23 mouse cellular contexts compared by ENCODE assay signal in the genomic region with DNA sequence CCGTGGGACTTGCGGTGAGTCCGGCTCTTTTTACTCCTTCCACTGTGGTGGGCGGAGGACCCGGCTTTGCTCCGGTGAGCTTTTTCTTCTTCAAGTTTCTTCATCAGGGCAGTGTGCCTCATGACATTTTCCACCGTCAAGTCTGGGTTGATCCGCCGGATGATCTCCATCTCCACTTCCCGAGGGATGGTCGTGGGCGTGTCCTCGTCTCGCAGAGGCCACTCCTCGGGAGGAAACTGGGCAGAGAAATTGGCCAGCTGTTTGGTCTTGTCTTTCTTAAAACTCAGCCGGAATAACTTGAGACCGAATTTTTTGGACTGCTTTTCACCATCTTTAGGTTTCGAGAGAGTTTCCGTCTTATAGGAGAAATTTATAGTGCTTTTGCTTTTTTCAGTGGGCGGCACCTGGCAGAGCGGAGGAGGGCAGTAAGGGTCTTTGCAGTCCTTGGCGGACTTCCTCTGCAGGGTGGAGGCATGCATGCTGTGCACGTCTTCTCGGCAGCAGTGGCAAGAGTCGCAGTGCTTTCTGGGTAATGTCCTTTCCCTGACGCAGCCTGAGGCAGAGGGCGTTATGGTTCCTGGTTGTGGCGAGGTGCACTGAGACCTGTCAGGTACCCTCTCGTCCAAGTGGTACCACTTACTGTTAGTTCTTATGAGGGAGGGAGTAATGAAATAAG.
A peak's percentile ranks its signal among the peaks of the same experiment; 100 is the strongest.
DNase-seq lines count a peak whose midpoint lies in the region; ATAC-seq and TF ChIP-seq lines count a peak whose summit lies in the region.
"Had no signal": no experiment of that assay in that cellular context is flagged by ENCODE, and none has a peak within 500 bp of the region (broad histone marks: within the 10 kb centered on the region; RNA-seq: fewer than 3 reads in every experiment).

No protein-coding gene starts in this region.

- H3K9me3 ChIP-seq in megakaryocyte, embryonic 14.5 days: peaks cover 20% of the 10 kb centered on the region
- 0 out of 2 replicates have a peak, but pooled peaks cover 4% of the 10 kb centered on the region for H3K9me3 ChIP-seq in midbrain, embryonic 14.5 days (ENCODE audit: control insufficient read depth, low read length)
- H3K9me3 ChIP-seq: heart, embryonic 15.5 days; intestine, embryonic 15.5 days had no signal

- no peak for TF ChIP-seq CTCF in gastrocnemius, adult 2 months (IDR thresholded peaks at IDR 0.05)

- no peak overlapping the region for H3K27ac ChIP-seq in gastrocnemius, adult 2 months
- no peak overlapping the region for H3K27ac ChIP-seq in midbrain, embryonic 14.5 days (replicated peaks; ENCODE audit: low read depth, low read length)
- H3K27ac ChIP-seq: embryonic facial prominence, embryonic 15.5 days; forebrain, embryonic 10.5 days; heart, adult 2 months; heart, embryonic 15.5 days; hindbrain, embryonic 10.5 days; hindbrain, embryonic 14.5 days; intestine, embryonic 15.5 days had no signal

- no peaks in the 10 kb centered on the region for H3K27me3 ChIP-seq in megakaryocyte, embryonic 14.5 days (replicated peaks)
- no peaks in the 10 kb centered on the region for H3K27me3 ChIP-seq in midbrain, embryonic 14.5 days (ENCODE audit: control insufficient read depth, insufficient read depth, low read length)
- H3K27me3 ChIP-seq: embryonic facial prominence, embryonic 15.5 days; heart, embryonic 15.5 days; intestine, embryonic 15.5 days had no signal

- no peaks in the 10 kb centered on the region for H3K4me1 ChIP-seq in megakaryocyte, embryonic 14.5 days
- H3K4me1 ChIP-seq in midbrain, embryonic 14.5 days (ENCODE audit: control insufficient read depth, insufficient read depth, low read length): no peaks in the 10 kb centered on the region
- H3K4me1 ChIP-seq: embryonic facial prominence, embryonic 15.5 days; forebrain, embryonic 10.5 days; heart, embryonic 15.5 days; hindbrain, embryonic 10.5 days; intestine, embryonic 15.5 days had no signal

- intact Hi-C loops in gastrocnemius, adult 2 months (cut with DNase I): no loop called here
- intact Hi-C loops in gastrocnemius, postnatal 14 days (cut with DNase I; ENCODE audit: low total_unique reads): no loop called here

- no peak overlapping the region for H3K9ac ChIP-seq in midbrain, embryonic 14.5 days (replicated peaks; ENCODE audit: low read length)
- H3K9ac ChIP-seq: embryonic facial prominence, embryonic 15.5 days; heart, embryonic 15.5 days; hindbrain, embryonic 14.5 days; intestine, embryonic 15.5 days had no signal

- no peak overlapping the region for H3K4me3 ChIP-seq in gastrocnemius, adult 2 months
- H3K4me3 ChIP-seq in megakaryocyte, embryonic 14.5 days (replicated peaks): peak overlapping the region; percentile 33
- no peak overlapping the region for H3K4me3 ChIP-seq in midbrain, embryonic 14.5 days (replicated peaks; ENCODE audit: low read depth, low read length)
- H3K4me3 ChIP-seq: embryonic facial prominence, embryonic 15.5 days; erythroblast, embryonic 14.5 days; forebrain, embryonic 10.5 days; heart, adult 2 months; heart, embryonic 15.5 days; hindbrain, embryonic 10.5 days; intestine, embryonic 15.5 days had no signal

- DNase-seq in gastrocnemius, adult 2 months: peak; percentile 59
- DNase-seq in gastrocnemius, postnatal 14 days: no peak
- peak; percentile 47 for DNase-seq in ES-CJ7 (ENCODE audit: low read depth, low spot score)
- DNase-seq in lung, postnatal 10 days: no peak
- DNase-seq in midbrain, embryonic 14.5 days: no peak
- DNase-seq: adrenal gland, postnatal 10 days; cerebellum, adult 11 months; cerebellum, adult 8-10 months; cerebellum, postnatal 14 days; embryo, embryonic 11 days; heart, adult 2 months; kidney, adult 18-20 months had no signal

- WGBS in midbrain, embryonic 14.5 days: 97% methylated on average over 29 of the region's 29 CpGs

- no peaks in the 10 kb centered on the region for H3K36me3 ChIP-seq in megakaryocyte, embryonic 14.5 days (replicated peaks; ENCODE audit: low read length)
- peaks cover 58% of the 10 kb centered on the region for H3K36me3 ChIP-seq in midbrain, embryonic 14.5 days (ENCODE audit: control insufficient read depth, insufficient read depth, low read length)

- no peak overlapping the region for H3K4me2 ChIP-seq in midbrain, embryonic 14.5 days (ENCODE audit: low read length)
- H3K4me2 ChIP-seq: embryonic facial prominence, embryonic 15.5 days; heart, embryonic 11.5 days; heart, embryonic 15.5 days; hindbrain, embryonic 14.5 days; intestine, embryonic 15.5 days had no signal

- ATAC-seq in megakaryocyte, adult 5-6 weeks (ENCODE audit: poor library complexity, severe bottlenecking): no peak
- no peak for ATAC-seq in midbrain, embryonic 14.5 days (ENCODE audit: low FRiP score, low TSS enrichment)
- ATAC-seq: forebrain, embryonic 14.5 days; intestine, embryonic 15.5 days had no signal

Comparison
In these comparisons a context has a peak if more than half of its experiments do, and no peak if none do; other contexts are left out.
1. DNase-seq: peak in gastrocnemius, adult 2 months (single experiment) and ES-CJ7 (single experiment); none in gastrocnemius, postnatal 14 days (single experiment), lung, postnatal 10 days (single experiment) and midbrain, embryonic 14.5 days (single experiment).